Mouse (Mus musculus): ENCODE data around the gene Mnt.
"Not testable (repeated sequence)": the region's sequence is repeated elsewhere in the genome, so short reads cannot be mapped to it uniquely, and the experiment has no call there.

Mnt gene

DNA sequence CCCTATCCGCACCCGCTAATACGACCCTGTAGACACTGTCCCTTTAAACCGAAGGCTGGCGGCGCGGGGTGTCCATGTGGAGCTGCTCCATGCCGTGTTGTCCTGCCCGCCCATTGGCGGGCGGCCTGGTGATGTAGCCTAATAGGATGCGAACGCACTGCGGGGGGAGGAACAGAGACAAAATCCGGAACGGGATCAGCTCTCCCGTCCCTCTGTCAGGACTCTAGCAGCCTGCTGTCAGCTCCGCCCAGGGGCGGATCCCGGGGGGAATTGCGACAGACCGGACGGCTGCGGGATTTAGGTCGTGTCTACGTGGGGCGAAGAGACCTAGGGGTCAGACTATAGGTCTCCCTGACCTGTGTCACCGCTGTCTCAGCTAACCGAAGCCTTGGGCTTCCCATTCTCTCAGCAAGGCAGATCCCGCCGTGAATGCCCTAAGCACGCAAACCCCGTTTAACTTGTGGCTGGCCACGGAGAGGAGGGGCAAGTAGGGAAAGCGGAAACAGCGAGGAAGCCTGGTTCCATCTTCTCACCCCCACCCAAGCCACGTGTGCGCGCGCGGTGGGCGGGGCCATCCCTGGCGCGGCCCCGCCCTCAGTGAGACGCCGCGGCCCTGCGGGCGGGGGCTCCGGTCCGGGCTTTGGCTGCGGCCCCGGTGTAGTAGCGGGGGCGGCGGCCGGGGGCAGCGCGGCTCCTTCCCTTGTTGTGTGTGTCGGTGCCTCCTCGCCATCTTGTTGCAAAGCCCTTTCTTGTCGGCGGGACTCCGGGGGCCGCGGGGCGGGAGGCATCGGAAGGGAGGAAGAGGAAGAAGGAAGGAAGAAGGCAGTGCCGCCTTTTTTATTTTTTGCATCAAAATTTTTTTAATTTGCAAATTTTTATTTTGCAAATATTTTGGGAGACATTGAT lies at the start of gene Mnt:
Gene Mnt, plus strand, starts transcription at position 665 of the 906 bp plus-strand sequence.
- DNase-seq (ENCODE audit: low spot score) = peak; percentile 90

DNA sequence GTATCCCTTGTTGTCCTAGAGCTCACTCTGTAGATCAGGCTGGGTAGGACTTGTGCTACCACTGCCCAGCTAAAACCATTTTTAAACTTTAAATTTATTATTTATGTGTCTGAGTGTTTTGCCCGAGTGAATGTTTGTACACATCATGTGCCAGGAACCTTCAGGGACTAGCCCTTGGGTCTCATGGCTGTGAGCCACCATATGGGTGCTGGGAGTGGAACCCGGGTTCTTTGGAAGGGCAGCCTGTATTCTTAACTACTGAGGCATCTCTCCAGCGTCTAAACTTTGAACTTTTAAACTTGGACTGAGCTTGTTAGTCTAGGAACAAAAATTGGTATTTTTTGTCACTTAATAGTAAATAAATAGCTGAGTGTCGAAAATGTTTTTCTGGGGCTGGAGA lies 37.8 kb upstream of the Mnt start:
- no peak for DNase-seq (ENCODE audit: low spot score)

DNA sequence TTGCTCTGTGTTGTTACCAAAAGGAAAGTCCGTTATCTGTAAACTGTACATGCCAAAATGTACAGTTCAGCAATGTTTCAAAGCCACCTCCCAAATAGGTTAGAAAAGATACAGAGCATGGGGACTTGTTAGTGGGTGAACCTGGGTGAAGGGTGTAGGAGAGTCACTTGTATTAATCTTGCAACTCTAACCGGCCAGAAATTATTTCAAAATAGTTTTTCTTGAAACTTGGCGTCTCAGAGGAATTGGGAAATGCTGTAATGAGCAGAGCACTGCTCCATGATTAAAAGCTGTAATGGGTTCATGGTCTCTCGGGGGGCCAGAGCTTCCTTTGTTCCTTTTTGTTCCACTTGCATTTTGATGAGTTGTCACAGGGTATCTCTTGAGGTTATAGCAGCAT lies 30.1 kb upstream of the Mnt start:
- DNase-seq (ENCODE audit: low spot score) = no peak

GRCm38 (mm10) chr11:74804081-74804627 lies 26.6 kb upstream of the Mnt start:
- DNase-seq (ENCODE audit: low spot score) = no peak

DNA sequence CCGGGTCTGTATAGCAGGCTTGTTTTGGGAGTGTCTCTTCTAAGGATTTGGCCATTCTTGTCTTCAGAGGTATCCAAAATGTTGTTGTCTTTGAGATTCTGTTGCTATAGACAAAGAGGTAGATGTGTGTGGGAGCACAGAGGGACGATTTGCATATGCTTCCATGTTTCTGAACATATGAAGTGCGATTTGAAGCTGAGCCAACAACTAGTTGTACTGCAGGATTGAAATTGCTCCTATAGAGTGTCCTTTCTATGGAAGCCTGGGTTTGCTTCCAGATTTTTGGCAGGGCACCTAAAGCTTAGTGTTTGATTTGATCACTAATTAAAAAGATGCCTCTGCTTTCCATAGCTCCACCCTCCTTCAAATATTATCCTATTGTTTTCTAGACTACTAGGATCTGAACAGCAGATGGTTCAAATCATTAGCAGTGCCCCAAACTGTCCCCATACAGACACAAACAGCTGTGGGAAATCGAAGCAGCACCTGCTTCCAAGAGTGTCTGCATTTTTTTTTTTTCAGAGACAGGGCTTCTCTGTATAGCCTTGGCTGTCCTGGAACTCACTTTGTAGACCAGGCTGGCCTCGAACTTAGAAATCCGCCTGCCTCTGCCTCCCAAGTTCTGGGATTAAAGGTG lies 23.4 kb upstream of the Mnt start:
- no peak for DNase-seq (ENCODE audit: low spot score)

- DNase-seq (ENCODE audit: low spot score) = no peak
These were observed 22.4 kb upstream of the Mnt start for GRCm38 (mm10) chr11:74808251-74808853.

DNA sequence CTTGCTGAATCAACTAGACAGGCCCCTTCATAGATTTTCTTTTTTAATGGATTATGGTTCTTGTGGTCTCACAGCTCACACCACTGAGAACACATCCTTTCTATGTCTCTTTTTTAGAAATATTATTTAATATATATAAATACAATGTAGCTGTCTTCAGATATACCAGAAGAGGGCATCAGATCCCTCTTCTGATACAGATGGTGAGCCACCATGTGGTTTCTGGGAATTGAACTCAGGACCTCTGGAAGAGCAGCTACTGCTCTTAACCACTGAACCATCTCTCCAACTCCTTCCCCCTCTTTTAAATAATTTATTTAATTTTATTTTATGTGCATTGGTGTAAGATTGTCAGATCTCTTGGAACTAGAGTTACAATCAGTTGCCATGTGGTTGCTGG lies 20.6 kb upstream of the Mnt start:
- no peak for DNase-seq (ENCODE audit: low spot score)

DNA sequence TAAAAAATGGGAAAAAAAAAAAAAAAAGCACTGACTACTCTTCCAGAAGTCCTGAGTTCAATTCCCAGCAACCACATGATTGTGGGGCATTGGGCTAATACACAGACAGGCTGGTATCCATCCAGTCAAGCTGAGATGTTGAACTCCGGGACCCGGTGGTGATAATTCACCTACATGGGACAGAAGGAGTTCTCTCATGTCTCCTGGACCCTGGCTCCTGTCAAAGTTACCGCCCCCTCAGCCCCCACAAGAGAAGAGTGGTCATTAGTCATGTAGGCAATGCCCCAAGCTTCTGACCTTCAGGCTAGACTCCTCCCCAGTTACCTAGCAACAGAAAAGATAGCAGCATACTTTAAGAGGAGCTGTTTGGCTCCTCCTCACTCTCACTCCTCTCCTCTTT lies 19.7 kb upstream of the Mnt start:
- not testable (repeated sequence) for DNase-seq (ENCODE audit: low spot score)

- DNase-seq (ENCODE audit: low spot score) = no peak
These were observed 19.2 kb upstream of the Mnt start for GRCm38 (mm10) chr11:74811538-74811937.

- no peak for DNase-seq (ENCODE audit: low spot score)
These were observed 14.9 kb upstream of the Mnt start for GRCm38 (mm10) chr11:74815795-74816194.

DNA sequence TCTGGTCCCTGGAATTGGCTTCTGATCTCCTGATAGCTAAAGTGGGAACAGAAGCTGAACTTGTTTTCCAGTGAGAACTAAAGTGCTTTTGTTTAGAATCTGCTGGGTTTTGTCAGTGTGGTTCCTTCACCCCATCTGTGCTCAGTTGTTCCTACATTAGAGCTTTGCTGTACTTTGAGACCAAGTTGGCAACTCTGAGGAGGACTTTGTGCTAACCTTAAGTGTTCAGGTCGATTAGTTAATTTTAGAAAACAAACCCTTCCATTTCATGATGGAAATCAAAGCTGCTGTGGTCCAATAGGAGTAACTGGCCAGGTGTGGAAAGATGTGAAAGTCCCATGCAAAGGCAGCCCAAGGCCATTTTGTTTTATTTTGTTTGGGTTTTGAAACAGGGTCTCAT lies 9.8 kb upstream of the Mnt start:
- no peak for DNase-seq (ENCODE audit: low spot score)

DNA sequence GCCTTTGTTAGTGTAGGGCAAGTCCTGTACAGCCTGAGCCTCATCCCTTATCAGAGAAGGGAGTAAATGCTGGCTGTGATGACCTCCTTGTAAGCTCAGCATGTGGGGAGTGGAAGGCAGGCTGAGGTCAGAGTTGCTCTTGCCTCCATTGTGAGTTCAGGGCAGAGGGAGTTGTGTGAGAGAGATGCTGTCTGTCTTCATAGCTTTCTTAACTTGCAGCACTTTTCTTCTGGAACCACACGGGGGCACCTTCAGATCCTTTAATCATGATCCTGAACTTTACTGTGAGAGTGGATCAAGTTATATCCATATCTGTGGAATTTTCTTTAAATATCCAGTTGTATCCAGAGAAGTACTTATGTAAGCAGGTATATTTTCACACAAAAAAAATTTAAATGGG lies 9.3 kb upstream of the Mnt start:
- no peak for DNase-seq (ENCODE audit: low spot score)

DNA sequence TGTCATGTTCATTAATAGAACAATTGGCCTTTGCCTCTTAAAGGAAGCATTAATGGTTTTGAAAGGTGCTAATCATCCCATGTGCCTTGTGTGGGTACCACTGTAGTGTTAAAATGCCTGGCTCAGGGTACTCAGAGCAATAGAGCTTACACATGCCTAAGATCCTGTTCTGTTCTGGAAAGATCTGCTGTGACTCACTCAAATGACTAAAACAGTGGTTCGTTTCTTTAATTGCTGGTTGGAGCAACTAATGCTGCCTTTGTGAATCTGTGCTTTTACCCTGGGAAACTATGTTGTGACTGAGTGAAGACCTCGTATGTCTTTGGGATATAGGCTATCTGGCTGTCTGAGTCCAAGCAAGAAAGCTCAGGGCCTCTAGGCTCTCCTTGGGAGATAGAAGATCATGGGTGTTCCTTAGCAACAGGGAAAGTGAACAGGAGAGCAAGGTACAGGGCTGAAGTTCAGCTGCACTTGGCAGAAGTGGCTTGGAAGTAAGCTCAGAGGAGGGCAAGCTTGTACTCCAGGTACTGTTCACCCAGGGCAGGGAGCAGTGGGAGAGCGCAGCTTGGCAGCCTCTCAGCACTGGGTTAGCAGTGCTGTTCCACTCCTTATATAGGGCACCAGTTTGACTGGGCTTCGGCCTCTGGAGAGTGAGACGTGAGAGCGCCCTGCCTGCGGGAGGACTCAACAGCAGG lies 7.8 kb upstream of the Mnt start:
- no peak for DNase-seq (ENCODE audit: low spot score)

GRCm38 (mm10) chr11:74826151-74826550 lies 4.6 kb upstream of the Mnt start:
- DNase-seq (ENCODE audit: low spot score) = no peak

GRCm38 (mm10) chr11:74826702-74827101 lies 4.0 kb upstream of the Mnt start:
- DNase-seq (ENCODE audit: low spot score) = no peak

DNA sequence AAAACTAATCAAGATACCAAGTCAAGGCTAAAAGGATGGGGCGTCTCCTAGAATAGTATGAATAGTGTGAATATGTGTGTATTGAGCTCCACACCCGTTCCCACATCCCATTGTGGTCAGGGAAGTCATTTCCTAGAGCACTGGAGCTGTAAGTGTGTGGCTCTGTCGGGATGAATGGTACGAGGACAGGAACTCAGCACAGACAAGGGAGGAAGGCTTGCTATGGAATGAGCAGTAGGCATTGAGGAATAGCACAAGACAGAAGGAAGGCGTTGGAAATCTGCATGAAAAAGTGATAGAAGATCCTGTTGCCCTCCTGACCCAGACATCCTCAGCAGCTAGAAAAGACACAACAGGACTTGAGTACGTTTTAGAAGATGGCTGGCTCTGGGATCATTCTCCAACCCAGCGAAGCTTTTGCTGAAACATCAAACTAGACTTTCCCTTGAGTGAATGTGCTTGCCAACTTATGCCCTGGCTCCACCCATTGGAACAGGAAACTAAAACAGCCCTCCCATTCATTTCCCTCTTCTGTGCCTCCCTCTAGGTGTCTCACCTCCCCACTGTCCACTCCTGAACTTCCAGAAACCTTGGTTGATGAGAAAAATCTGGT lies 2.8 kb upstream of the Mnt start:
- DNase-seq (ENCODE audit: low spot score) = no peak

DNA sequence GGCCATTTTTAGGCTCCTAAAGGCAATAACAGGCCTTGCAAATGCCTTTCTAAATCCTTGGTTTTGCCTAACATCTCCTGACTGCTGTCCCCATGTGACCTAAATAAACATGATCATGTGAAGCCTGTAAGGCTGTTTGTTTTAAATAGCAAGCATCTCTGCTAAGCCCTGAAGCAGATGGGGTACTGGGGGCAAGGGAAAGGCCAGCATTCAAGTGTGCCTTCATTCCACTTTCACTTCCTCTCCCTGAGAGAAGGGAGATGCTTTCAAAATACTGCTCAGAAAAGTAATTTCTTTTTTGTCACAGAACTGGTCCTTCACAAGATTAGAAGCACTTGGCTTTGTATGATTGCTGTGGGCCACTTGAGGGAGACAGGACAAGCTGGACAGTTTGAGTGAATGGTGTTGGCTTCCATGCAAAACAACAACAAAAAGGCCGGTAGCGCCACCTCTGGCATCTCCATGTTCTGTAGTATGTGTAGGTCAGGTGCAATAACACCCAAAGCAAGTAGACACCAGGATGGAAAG lies 2.3 kb upstream of the Mnt start:
- DNase-seq (ENCODE audit: low spot score) = no peak

DNA sequence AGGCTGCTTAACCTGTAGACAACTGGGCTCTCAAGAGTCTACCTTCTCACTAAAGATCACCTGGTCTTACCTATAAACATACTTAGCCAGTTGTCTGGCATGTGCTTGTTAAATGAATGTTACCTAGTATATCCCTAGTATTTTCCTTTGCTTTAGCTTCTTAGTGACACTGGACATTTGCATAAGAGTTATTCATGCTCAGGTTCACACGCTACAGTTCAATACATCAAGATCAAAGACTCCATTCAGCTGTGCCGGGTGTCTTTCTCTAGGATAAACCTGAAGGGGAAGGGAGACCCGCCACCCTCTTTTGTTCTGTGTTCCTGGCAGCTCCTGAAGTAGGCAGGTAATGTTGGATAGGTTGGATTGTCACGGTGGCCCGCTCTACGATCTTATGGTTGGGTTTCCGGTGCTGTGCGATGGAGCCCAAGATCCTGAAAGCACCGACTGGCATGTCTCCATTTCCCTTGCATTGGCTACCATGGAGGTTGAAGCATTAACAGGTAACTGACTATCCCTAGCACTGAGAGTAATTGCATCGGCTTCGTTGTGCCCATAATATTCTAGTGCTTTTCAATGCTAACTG lies 1.7 kb upstream of the Mnt start:
- DNase-seq (ENCODE audit: low spot score) = no peak

DNA sequence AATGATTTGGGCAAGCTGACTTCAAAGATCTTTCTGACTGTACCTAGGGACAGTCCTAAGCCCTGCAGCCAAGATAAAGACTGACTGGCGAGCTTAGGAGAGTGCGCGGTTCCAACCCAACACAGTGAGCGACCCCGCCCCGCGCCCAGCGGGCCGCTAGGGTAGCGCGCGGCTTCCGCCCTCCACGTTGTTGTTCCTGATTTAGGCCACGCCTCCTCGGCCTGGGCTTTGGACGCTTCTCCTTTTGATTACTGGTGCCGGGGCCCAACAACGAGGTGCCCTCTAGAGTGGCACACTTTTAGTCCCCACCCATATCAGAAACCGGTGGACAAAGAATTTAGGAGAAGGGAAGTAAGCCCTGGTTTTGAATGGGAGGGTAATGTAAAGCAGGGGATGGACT lies 908 bp upstream of the Mnt start:
- DNase-seq (ENCODE audit: low spot score) = peak; percentile 79

DNA sequence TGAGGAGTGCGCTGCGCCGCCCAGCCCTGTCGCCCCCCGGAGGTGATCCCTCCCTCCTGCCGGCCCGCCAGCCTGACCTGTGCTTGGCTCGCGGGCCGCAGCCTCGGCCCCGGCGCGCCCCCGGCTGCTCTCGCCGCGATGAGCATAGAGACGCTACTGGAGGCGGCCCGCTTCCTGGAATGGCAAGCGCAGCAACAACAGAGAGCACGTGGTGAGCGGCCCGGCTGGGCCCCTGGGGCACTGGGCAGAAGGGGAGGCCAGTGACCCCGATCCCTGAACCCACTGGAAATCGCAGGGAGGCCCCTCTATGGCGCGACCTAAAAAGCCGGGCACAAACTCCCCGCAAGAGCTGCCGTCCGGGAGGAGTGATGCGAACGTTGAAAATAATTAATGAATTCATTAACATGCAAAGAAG lies 478 bp downstream of the Mnt start:
- no peak for DNase-seq (ENCODE audit: low spot score)

Data from urinary bladder, postnatal 25 days (tissue).